Mouse (Mus musculus) 416B (cell line): ENCODE results near the gene Tcf7.

Experiments used
- DNase-seq: peaks from one replicate; pipeline ENCODE4 v3.0.0; 2011; ENCODE audit warnings: low read depth

Tcf7 gene

GRCm38 (mm10) chr11:52283596-52284571 is 1.1 kb upstream of the Tcf7 start:
- DNase-seq, result no peak

GRCm38 (mm10) chr11:52282420-52282773 is 417 bp downstream of the Tcf7 start:
- no peak for DNase-seq

GRCm38 (mm10) chr11:52281568-52282328 is 1.1 kb downstream of the Tcf7 start:
- DNase-seq, result no peak

GRCm38 (mm10) chr11:52280566-52281455 is 2.0 kb downstream of the Tcf7 start:
- DNase-seq, result no peak

- no peak for DNase-seq
Measured at GRCm38 (mm10) chr11:52279611-52280145, 3.1 kb downstream of the Tcf7 start.

- no peak for DNase-seq
Measured at GRCm38 (mm10) chr11:52278991-52279390, 3.8 kb downstream of the Tcf7 start.

- DNase-seq, result no peak
Measured at GRCm38 (mm10) chr11:52278164-52278563, 4.7 kb downstream of the Tcf7 start.

- DNase-seq, result no peak
Measured at GRCm38 (mm10) chr11:52277433-52278150, 5.2 kb downstream of the Tcf7 start.

- no peak for DNase-seq
Measured at GRCm38 (mm10) chr11:52276961-52277391, 5.8 kb downstream of the Tcf7 start.

GRCm38 (mm10) chr11:52275774-52276555 is 6.8 kb downstream of the Tcf7 start:
- DNase-seq, result no peak

- no peak for DNase-seq
Measured at GRCm38 (mm10) chr11:52275366-52275765, 7.4 kb downstream of the Tcf7 start.

- DNase-seq, result no peak
Measured at GRCm38 (mm10) chr11:52274456-52275112, 8.2 kb downstream of the Tcf7 start.

GRCm38 (mm10) chr11:52273942-52274330 is 8.9 kb downstream of the Tcf7 start:
- DNase-seq, result no peak

GRCm38 (mm10) chr11:52273183-52273941 is 9.5 kb downstream of the Tcf7 start:
- no peak for DNase-seq

- DNase-seq, result no peak
Measured at GRCm38 (mm10) chr11:52272619-52273018, 10.2 kb downstream of the Tcf7 start.

GRCm38 (mm10) chr11:52271765-52272495 is 10.9 kb downstream of the Tcf7 start:
- no peak for DNase-seq

- no peak for DNase-seq
Measured at GRCm38 (mm10) chr11:52269841-52270240, 13.0 kb downstream of the Tcf7 start.
